15 mouse cellular contexts compared by ENCODE assay signal in genomic region chr2:137153825-137154224, GRCm38 (mm10). TPM values are rescaled to one million over a fixed set of nuclear protein-coding genes. Genes with fewer than 3 reads are reported as not detected.
DNase-seq lines count a peak whose midpoint lies in the region; ATAC-seq and TF ChIP-seq lines count a peak whose summit lies in the region.
"Had no signal": no experiment of that assay in that cellular context is flagged by ENCODE, and none has a peak within 500 bp of the region (broad histone marks: within the 10 kb centered on the region; RNA-seq: fewer than 3 reads in every experiment).

No protein-coding gene starts in this region.

- no peak overlapping the region for H3K9ac ChIP-seq in liver, postnatal 0 days (replicated peaks)
- H3K9ac ChIP-seq in liver, embryonic 11.5 days (ENCODE audit: low read depth, low read length): no peak overlapping the region
- no peak overlapping the region for H3K9ac ChIP-seq in stomach, postnatal 0 days (ENCODE audit: low read length)
- H3K9ac ChIP-seq: embryonic facial prominence, embryonic 12.5 days; forebrain, embryonic 13.5 days; liver, embryonic 15.5 days; midbrain, embryonic 12.5 days had no signal

- no peaks in the 10 kb centered on the region for H3K9me3 ChIP-seq in liver, postnatal 0 days (ENCODE audit: low read length)
- no peaks in the 10 kb centered on the region for H3K9me3 ChIP-seq in liver, embryonic 11.5 days (ENCODE audit: control insufficient read depth, low read length)
- H3K9me3 ChIP-seq in stomach, postnatal 0 days (ENCODE audit: control insufficient read depth, low read length): no peaks in the 10 kb centered on the region
- H3K9me3 ChIP-seq: embryonic facial prominence, embryonic 12.5 days; forebrain, embryonic 13.5 days; liver, embryonic 15.5 days; midbrain, embryonic 12.5 days had no signal

- no peak for TF ChIP-seq CTCF in liver, postnatal 0 days (IDR thresholded peaks at IDR 0.05; ENCODE audit: low read depth)
- TF ChIP-seq CTCF in stomach, postnatal 0 days (IDR thresholded peaks at IDR 0.05; ENCODE audit: low read depth): no peak

- peaks cover 3% of the 10 kb centered on the region for H3K4me1 ChIP-seq in liver, postnatal 0 days (ENCODE audit: insufficient read depth)
- no peaks in the 10 kb centered on the region for H3K4me1 ChIP-seq in liver, embryonic 11.5 days (replicated peaks; ENCODE audit: control insufficient read depth, insufficient read depth, low read length)
- no peaks in the 10 kb centered on the region for H3K4me1 ChIP-seq in stomach, postnatal 0 days (replicated peaks; ENCODE audit: control insufficient read depth, insufficient read depth)
- H3K4me1 ChIP-seq: embryonic facial prominence, embryonic 12.5 days; liver, embryonic 15.5 days had no signal

- WGBS in liver, postnatal 0 days (ENCODE audit: insufficient replicate concordance): 43% methylated on average over 4 of the region's 4 CpGs
- 53% methylated on average over 4 of the region's 4 CpGs for WGBS in liver, embryonic 11.5 days
- WGBS in stomach, postnatal 0 days: 29% methylated on average over 4 of the region's 4 CpGs

- H3K4me2 ChIP-seq in liver, postnatal 0 days (ENCODE audit: low read depth, low read length): no peak overlapping the region
- H3K4me2 ChIP-seq in liver, embryonic 11.5 days: no peak overlapping the region
- no peak overlapping the region for H3K4me2 ChIP-seq in stomach, postnatal 0 days (replicated peaks; ENCODE audit: low read depth)
- H3K4me2 ChIP-seq: embryonic facial prominence, embryonic 12.5 days; forebrain, embryonic 13.5 days; liver, embryonic 15.5 days had no signal

- no peak overlapping the region for H3K4me3 ChIP-seq in liver, postnatal 0 days (ENCODE audit: low read depth, low read length)
- no peak overlapping the region for H3K4me3 ChIP-seq in liver, embryonic 11.5 days (ENCODE audit: low read depth, low read length)
- no peak overlapping the region for H3K4me3 ChIP-seq in stomach, postnatal 0 days (ENCODE audit: low read depth, low read length)
- H3K4me3 ChIP-seq: embryonic facial prominence, embryonic 12.5 days; forebrain, embryonic 13.5 days; liver, embryonic 15.5 days; midbrain, embryonic 12.5 days had no signal

- DNase-seq in embryo, embryonic 10 days (ENCODE audit: low spot score): peak; percentile 13
- no peak for DNase-seq in embryo, embryonic 9.5 days (ENCODE audit: extremely low spot score)
- DNase-seq in liver, postnatal 0 days: peak; percentile 22
- no peak for DNase-seq in liver, embryonic 11.5 days (ENCODE audit: low spot score)
- peak; percentile 9 for DNase-seq in kidney, adult 9 months
- DNase-seq in stomach, postnatal 0 days (ENCODE audit: low spot score): peak; percentile 20
- no peak for DNase-seq in urinary bladder, postnatal 4 days (ENCODE audit: low spot score in 2 of 2)
- DNase-seq in heart, adult 8-10 months (ENCODE audit: low spot score): no peak
- DNase-seq: adrenal gland, postnatal 36 days; lung, postnatal 4 days; thymus, postnatal 4 days had no signal

- 0 out of 2 replicates have a peak overlapping the region, but pooled peaks have one; percentile 22 for H3K27ac ChIP-seq in liver, postnatal 0 days (ENCODE audit: low read depth)
- H3K27ac ChIP-seq in liver, embryonic 11.5 days (ENCODE audit: low read depth, low read length): no peak overlapping the region
- no peak overlapping the region for H3K27ac ChIP-seq in stomach, postnatal 0 days (replicated peaks)
- H3K27ac ChIP-seq: embryonic facial prominence, embryonic 12.5 days; forebrain, embryonic 13.5 days; liver, embryonic 15.5 days had no signal

- H3K36me3 ChIP-seq in liver, postnatal 0 days (replicated peaks; ENCODE audit: insufficient read depth, low read length): no peaks in the 10 kb centered on the region
- no peaks in the 10 kb centered on the region for H3K36me3 ChIP-seq in liver, embryonic 11.5 days (ENCODE audit: control insufficient read depth, insufficient read depth, low read length)
- no peaks in the 10 kb centered on the region for H3K36me3 ChIP-seq in stomach, postnatal 0 days (ENCODE audit: control insufficient read depth, insufficient read depth, low read length)
- H3K36me3 ChIP-seq: embryonic facial prominence, embryonic 12.5 days; liver, embryonic 15.5 days; midbrain, embryonic 12.5 days had no signal

- 0 out of 2 replicates have a peak, but pooled peaks have one; percentile 12 for TF ChIP-seq EP300 in liver, postnatal 0 days (IDR thresholded peaks at IDR 0.05; ENCODE audit: low read depth)
- TF ChIP-seq EP300 in stomach, postnatal 0 days (optimal IDR thresholded peaks at IDR 0.05): no peak

- no peaks in the 10 kb centered on the region for H3K27me3 ChIP-seq in liver, postnatal 0 days (ENCODE audit: insufficient read depth, low read length)
- H3K27me3 ChIP-seq in liver, embryonic 11.5 days (replicated peaks; ENCODE audit: control insufficient read depth, insufficient read depth, low read length): no peaks in the 10 kb centered on the region
- no peaks in the 10 kb centered on the region for H3K27me3 ChIP-seq in stomach, postnatal 0 days (ENCODE audit: control insufficient read depth, insufficient read depth, low read length)
- H3K27me3 ChIP-seq: embryonic facial prominence, embryonic 12.5 days; forebrain, embryonic 13.5 days; liver, embryonic 15.5 days had no signal

- peak; percentile 84 for ATAC-seq in liver, postnatal 0 days
- no peak for ATAC-seq in liver, embryonic 11.5 days (replicated peaks; ENCODE audit: low FRiP score)
- peak; percentile 74 for ATAC-seq in stomach, postnatal 0 days (ENCODE audit: low FRiP score, low TSS enrichment)

RNA-seq across cellular contexts. Expression of gene Jag1, which starts 37.4 kb away (rescaled TPM):
- polyA plus RNA-seq in liver, postnatal 0 days (2015; fragmentation: Nextera tagmentation; extraction: Ambion mirVana): 1.1 and 1.4 TPM in 2 replicates
- 4.6 and 4.7 TPM in 2 replicates for polyA plus RNA-seq in liver, embryonic 11.5 days (2014; fragmentation: Nextera tagmentation; extraction: Ambion mirVana)
- polyA plus RNA-seq in stomach, postnatal 0 days (2015; fragmentation: Nextera tagmentation; extraction: Ambion mirVana): 8.2 and 8.8 TPM in 2 replicates
- total RNA-seq in heart, adult 8-10 months (2022): 10 to 100 TPM in 1 of 4 experiments, 1 to 10 TPM in 3; 8.4 to 10.0 (median 9.1) TPM

Comparison
In these comparisons a context has a peak if more than half of its experiments do, and no peak if none do; other contexts are left out.
1. DNase-seq: peak in embryo, embryonic 10 days (single experiment), liver, postnatal 0 days (single experiment), kidney, adult 9 months (single experiment) and stomach, postnatal 0 days (single experiment); none in embryo, embryonic 9.5 days (single experiment), liver, embryonic 11.5 days (single experiment), urinary bladder, postnatal 4 days (0 of 2) and heart, adult 8-10 months (single experiment).